Mouse (Mus musculus) hematopoietic stem cell, adult 5-6 weeks (primary cell): ENCODE results near the gene Tarsl2. TPM values are rescaled to one million over a fixed set of nuclear protein-coding genes. Genes with fewer than 3 reads are reported as not detected.
A peak's percentile ranks its signal among the peaks of the same experiment; 100 is the strongest.

ENCODE experiments used
- ATAC-seq, 2 experiments: fragments of 125-278 bp in 1 of 2; replicated peaks in 1 of 2; 2 replicates each; pipeline ENCODE4 v1.8.0; 2016 to 2017; ENCODE audit warnings: inconsistent platforms in 2 of 2, mild to moderate bottlenecking in 2 of 2, moderate number of reproducible peaks in 2 of 2, low read depth in 1 of 2, moderate TSS enrichment in 1 of 2; ENCODE audit not compliant: low FRiP score in 2 of 2, poor library complexity in 2 of 2, severe bottlenecking in 2 of 2, insufficient read depth in 1 of 2, low TSS enrichment in 1 of 2
- total RNA-seq: library from RNA; stranded (forward); fragments of 172-1452, 232-1000 nt; gene quantifications from 2 replicates; pipeline ENCODE4 v1.2.3, GENCODE M21; 2017

Gene Tarsl2
- 23.4 and 30.0 TPM in 2 replicates for total RNA-seq

DNA sequence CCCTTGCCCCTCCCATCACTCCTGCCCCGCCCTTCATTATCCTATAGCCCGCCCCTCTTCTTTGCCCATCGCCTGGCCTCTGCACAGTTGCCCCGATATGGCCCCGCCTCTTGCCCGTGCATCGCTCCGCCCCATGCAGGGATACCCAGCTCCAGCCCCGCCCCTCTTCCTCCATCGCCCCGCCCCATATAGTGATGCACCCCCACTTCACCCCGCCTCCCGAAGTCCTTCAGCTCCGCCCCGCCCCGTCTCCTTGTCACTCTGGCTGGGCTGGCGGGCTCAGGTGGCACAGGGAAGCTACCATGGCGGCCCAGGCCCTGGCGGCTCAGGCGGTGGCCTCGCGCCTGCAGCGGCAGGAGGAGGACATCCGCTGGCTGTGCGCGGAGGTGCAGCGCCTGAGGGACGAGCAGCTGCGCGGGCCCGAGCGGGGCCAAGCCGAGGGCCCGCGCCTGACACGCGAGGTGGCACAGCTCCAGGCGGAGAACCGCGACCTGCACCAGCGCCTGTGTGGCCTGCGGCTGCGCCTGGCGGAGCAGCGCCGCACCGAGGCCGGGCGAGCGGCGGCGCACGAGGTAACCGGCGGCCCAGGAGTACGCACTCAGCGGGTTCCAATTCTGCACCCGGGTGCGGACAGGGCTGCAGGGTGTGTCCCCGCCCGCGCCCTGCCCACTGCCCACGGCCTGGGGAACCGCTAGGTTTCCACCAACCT, at the start of gene Tarsl2:
Gene Tarsl2 (plus strand): TSS at position 256 of the 709 bp plus-strand sequence.
- peak; percentile 89 to 90 for ATAC-seq

DNA sequence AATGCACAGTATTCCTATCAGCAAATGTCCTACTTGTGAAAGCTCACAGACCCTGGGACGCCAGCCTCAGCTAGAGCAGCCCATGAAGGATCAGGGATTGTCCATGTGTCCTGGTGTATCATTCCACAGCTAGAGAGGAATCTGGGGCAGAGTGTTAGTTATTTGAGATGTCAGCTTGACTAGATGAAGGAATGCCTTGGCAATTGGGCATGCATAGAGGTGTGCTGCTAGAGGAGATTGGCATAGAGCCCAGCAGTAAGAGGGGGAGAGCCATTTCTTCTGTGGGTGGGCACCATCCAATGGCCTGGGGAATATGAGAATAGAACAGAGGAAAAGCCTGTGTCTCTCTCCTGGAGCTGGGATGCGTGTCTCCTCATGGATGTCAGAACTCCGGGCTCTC, 38.6 kb upstream of the Tarsl2 start:
- no peak for ATAC-seq

DNA sequence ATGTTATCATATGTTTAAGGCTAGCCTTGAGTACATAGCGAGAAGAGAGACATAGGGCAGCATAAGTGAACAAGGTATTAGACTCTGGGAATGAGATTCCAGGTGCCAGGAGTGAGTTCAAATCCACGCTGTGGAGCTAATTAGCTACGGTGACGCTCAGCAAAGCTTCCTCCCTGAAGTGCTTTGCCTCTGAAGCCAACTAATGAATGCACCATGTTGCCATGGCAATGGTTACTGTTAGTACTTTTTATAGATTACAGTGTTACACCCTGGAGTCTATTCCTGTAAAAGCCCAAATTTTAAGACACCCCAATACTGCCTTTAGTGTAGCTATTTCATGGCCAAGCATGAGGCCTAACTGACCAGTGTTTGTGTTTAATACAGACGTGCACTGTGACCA, 37.7 kb upstream of the Tarsl2 start:
- ATAC-seq, result no peak

GRCm38 (mm10) chr7:65610171-65610570, 34.5 kb upstream of the Tarsl2 start:
- no peak for ATAC-seq

DNA sequence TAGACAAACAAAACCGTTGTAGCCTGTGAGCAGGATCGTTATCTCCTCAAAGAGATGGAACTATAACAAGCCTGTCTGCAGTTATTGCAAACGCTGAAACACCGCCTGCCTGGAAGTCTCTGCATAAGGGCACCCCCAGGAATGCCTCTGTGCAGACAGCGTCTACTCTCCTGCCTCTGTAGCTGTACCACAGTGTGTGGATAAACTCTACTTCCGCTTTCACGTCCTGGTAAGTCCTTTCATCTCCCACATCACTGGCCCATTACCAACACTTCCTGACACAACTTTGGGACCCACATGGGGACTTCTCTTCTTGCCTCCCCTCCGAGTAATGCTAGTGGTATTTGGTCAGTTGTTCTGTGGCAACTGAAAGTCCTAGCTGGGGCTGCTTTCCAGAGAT, 34.0 kb upstream of the Tarsl2 start:
- no peak for ATAC-seq

GRCm38 (mm10) chr7:65611298-65611697, 33.4 kb upstream of the Tarsl2 start:
- ATAC-seq, result no peak

DNA sequence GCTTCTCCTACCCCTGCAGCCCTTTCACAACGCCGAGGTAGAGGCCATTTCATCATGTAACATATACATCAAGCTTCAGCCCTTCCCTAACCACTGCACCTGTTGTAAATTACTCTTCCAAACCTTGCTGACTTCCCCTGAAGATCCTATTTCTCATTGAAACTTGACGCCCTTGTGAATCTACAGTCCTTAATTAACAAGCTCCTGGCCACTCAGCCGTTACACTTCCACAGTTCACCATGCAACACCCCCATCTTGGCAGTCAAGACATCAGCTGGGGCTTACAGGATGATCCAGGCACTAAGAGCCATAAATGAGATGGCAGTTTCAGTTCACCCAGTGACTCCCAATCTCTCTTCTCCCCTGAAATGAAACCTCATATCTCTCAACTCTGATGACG, 31.0 kb upstream of the Tarsl2 start:
- no peak for ATAC-seq

GRCm38 (mm10) chr7:65618751-65619150, 25.9 kb upstream of the Tarsl2 start:
- no peak for ATAC-seq

DNA sequence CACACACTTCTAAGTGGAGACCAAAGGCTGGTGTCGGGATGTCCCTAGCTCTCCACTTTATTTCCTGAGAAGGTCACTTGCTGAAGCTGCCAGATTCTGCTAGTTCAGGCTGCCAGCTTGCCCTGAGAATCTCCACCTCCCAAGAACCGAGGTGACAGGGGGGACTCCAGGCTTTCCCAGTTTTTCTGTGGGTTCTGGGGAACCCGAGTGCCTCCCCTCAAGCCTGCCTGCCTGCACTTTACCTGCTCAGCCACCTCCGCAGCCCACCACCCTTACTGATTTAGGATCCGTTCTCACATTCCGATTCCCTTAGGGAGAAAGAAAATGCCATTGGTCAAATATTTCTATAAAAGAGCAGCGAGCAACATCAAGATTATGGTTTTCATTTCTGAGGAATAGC, 24.0 kb upstream of the Tarsl2 start:
- no peak for ATAC-seq

DNA sequence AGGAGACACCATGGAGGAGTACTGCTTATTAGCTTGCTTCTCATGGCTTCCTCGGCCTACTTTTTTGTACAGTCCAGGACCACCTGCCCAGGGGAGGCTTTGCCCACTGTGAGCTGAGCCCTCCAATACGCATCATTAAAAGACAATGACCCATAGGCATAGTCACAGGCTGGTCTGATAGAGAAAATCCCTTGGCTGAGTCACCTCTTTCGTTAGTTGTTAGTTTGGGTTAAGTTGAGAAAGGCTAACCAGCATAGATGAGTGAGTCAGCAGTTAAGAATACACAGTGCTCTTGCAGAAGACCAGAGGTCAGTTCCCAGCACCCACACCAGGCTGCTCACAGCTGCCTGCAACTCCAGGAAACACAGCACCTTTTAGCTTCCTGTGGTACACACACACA, 21.4 kb upstream of the Tarsl2 start:
- ATAC-seq, result no peak

DNA sequence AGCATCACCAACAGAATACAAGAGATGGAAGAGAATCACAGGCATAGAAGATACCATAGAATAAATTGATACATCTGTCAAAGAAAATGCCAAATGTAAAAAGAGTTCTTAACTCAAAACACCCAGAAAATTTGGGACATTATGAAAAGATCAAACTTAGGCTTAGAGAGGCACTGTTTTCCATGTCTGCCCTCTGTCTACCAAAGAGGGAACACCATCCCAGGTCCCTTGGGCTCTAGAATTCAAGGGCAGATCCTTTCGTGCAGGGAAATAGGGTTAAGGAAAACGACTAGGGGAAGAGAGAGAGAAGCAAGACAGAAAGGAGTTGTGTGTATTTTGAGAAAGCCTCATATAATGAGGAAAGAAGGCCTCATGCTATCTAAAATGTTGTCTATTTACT, 19.2 kb upstream of the Tarsl2 start:
- no peak for ATAC-seq

- ATAC-seq, result 0 out of 4 replicates have a peak, but pooled peaks of 1 of the 2 experiments have one; percentile 17
Observed at GRCm38 (mm10) chr7:65629846-65630245, 14.9 kb upstream of the Tarsl2 start.

DNA sequence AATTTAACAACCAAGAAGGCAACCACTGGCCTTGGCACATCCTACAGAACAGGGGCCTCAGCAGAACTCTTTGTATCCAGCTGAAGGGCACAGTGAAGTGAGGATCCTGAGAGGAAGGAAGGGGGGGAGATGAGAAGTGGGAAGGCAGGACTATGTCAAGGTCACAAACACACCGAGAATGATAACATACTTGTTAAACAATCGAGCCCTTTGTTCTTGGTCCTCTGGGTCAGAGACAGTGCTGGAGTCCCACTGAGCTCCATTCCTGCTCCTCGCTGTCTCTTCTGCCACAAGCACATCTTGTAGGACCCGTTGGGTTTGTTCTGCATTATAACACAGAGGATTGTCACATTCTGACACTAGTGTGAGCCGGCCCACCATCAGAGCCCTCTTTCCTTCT, 14.0 kb upstream of the Tarsl2 start:
- no peak for ATAC-seq

- ATAC-seq, result no peak
Observed at GRCm38 (mm10) chr7:65635831-65636230, 8.9 kb upstream of the Tarsl2 start.

DNA sequence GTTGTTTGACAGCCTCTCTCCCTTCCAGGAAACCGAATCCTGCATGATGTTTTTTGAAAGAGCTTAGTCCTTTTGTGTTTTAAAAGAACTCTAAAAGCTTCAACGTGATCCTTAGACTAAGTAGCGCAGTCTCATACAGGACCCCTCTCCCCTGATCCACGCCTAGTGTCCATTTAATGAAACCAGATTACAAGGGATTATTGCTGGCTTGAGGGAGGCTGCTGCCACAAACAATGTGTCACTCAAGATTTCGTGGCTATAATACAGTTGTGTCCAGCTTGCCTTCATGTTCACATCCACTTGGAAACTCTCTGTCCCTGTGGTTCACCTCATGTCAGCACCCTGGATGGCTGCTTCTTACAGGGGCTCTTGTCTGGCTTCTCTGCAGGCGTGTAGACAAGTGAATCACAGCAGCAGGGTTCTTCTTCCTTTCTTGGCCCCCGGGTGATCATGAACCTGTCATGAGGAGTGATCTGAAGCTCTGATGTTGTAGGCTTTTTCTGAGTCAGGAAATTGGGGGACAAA, 8.3 kb upstream of the Tarsl2 start:
- no peak for ATAC-seq

- no peak for ATAC-seq
Observed at GRCm38 (mm10) chr7:65638170-65638770, 6.4 kb upstream of the Tarsl2 start.

DNA sequence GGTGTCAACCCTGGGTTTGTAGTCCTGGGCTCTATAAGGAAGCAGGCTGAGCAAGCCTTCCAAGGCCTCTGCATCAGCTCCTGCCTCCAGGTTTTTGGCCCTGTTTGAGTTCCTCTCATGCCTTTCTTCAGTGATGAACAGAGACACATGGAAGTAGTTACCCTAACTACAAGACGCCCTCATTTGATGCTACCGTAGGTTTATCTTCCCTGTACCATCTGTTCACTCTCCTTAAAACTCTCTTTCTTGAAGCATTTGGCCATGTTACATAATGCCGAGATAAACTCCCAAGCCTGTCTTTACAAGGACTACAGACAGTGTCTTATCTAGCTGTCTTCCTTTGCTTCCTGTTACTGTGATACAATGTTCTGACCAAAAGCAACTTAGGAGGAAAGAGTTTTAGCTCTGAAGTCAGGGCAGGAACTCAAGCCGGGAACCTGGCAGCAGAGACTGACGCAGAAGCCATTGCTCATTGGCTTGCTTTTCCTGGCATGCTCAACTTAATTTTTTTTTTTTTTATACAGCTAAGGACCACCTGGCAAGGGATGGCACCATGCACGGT, 4.8 kb upstream of the Tarsl2 start:
- no peak for ATAC-seq

DNA sequence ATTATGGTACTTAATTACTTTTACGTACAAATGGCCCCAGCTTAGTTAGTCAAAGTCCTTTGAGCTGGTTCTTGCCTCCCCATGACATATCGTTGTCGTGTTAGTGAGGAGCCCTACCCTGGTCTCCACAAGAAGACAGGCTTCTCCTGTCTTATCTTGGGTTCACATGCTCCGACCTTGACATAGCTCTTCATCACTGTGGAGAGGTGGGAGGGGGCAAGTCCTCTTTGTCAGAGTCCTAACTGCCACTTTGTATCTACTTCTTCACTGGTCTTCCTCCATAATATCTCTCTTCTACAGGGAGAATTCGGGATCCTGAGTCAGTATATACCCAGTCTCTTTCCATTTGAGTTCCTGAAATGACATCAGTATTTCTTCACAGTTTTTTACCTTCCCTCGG, 4.0 kb upstream of the Tarsl2 start:
- ATAC-seq, result no peak
